Mouse (Mus musculus): ENCODE measurements around the gene Grin1. TPM values are rescaled to one million over a fixed set of nuclear protein-coding genes. Genes with fewer than 3 reads are reported as not detected.

Gene Grin1
- polyA plus RNA-seq, 1 experiment from 2014 or later = 0.32 TPM

- WGBS = 8% methylated on average over 6 of the region's 6 CpGs
- Histone ChIP-seq H3K4me2 (replicated peaks; ENCODE audit: low read depth, low read length) (peak overlapping the region; percentile 93), H3K27ac (ENCODE audit: low read depth, low read length) (no peak overlapping the region), H3K4me3 (ENCODE audit: low read length) (peak overlapping the region; percentile 53; the same call in 1 of the 2 replicates), H3K36me3 (ENCODE audit: control insufficient read depth, insufficient read depth, low read length) (peaks cover 7% of the 10 kb centered on the region; the same call in 1 of the 2 replicates), H3K27me3 (ENCODE audit: control insufficient read depth, insufficient read depth, low read length) (peaks cover 10% of the 10 kb centered on the region; the same call in 1 of the 2 replicates), H3K4me1 (ENCODE audit: control insufficient read depth, insufficient read depth, low read length) (peaks cover 12% of the 10 kb centered on the region; the same call in 1 of the 2 replicates), H3K9ac (ENCODE audit: low read depth, low read length) (no peak overlapping the region), H3K9me3 (ENCODE audit: control insufficient read depth, low read length) (no peaks in the 10 kb centered on the region)
- ATAC-seq (ENCODE audit: low FRiP score, low TSS enrichment) = peak; percentile 3; the same call in 1 of the 2 replicates
Measured at GRCm38 (mm10) chr2:25241438-25241775, 77.6 kb downstream of the Grin1 start.

Other genes starting within 250 kb of the Grin1 start
- gene Entpd8, start 238.9 kb downstream of the Grin1 start, polyA plus RNA-seq (2014; fragmentation: Nextera tagmentation; extraction: Ambion mirVana) = 1.3 and 3.0 TPM in 2 replicates
- 0.36 and 0.53 TPM in 2 replicates for gene Noxa1, start 224.0 kb downstream of the Grin1 start, polyA plus RNA-seq (2014; fragmentation: Nextera tagmentation; extraction: Ambion mirVana)
- 8.7 and 21.0 TPM in 2 replicates for gene Nrarp, start 138.4 kb downstream of the Grin1 start, polyA plus RNA-seq (2014; fragmentation: Nextera tagmentation; extraction: Ambion mirVana)
- 6.8 and 11.3 TPM in 2 replicates for gene Tor4a, start 122.3 kb downstream of the Grin1 start, polyA plus RNA-seq (2014; fragmentation: Nextera tagmentation; extraction: Ambion mirVana)
- gene Nelfb, start 107.7 kb downstream of the Grin1 start, polyA plus RNA-seq (2014; fragmentation: Nextera tagmentation; extraction: Ambion mirVana) = 72.7 and 101 TPM in 2 replicates
- 0.49 and 0.54 TPM in 2 replicates for gene Stpg3, start 104.5 kb downstream of the Grin1 start, polyA plus RNA-seq (2014; fragmentation: Nextera tagmentation; extraction: Ambion mirVana)
- 0.55 TPM in 1 of 2 replicates, not detected in the other for gene Fam166a, start 100.4 kb downstream of the Grin1 start, polyA plus RNA-seq (2014; fragmentation: Nextera tagmentation; extraction: Ambion mirVana)
- 532 and 565 TPM in 2 replicates for gene Tubb4b, start 94.5 kb downstream of the Grin1 start, polyA plus RNA-seq (2014; fragmentation: Nextera tagmentation; extraction: Ambion mirVana)
- gene Slc34a3, start 84.8 kb downstream of the Grin1 start, polyA plus RNA-seq (2014; fragmentation: Nextera tagmentation; extraction: Ambion mirVana) = 0.34 and 0.57 TPM in 2 replicates
- gene Rnf224, start 82.4 kb downstream of the Grin1 start, polyA plus RNA-seq (2014; fragmentation: Nextera tagmentation; extraction: Ambion mirVana) = 0.20 and 0.39 TPM in 2 replicates
- gene Rnf208, start 76.9 kb downstream of the Grin1 start, polyA plus RNA-seq (2014; fragmentation: Nextera tagmentation; extraction: Ambion mirVana) = 19.8 and 21.2 TPM in 2 replicates
- gene Cysrt1, start 76.7 kb downstream of the Grin1 start, polyA plus RNA-seq (2014; fragmentation: Nextera tagmentation; extraction: Ambion mirVana) = not detected in 2 replicates
- 3.6 and 4.7 TPM in 2 replicates for gene AL732309.1, start 72.3 kb downstream of the Grin1 start, polyA plus RNA-seq (2014; fragmentation: Nextera tagmentation; extraction: Ambion mirVana)
- gene Tmem203, start 63.7 kb downstream of the Grin1 start, polyA plus RNA-seq (2014; fragmentation: Nextera tagmentation; extraction: Ambion mirVana) = 17.0 and 25.4 TPM in 2 replicates
- gene Tprn, start 56.6 kb downstream of the Grin1 start, polyA plus RNA-seq (2014; fragmentation: Nextera tagmentation; extraction: Ambion mirVana) = 5.8 and 7.3 TPM in 2 replicates
- 212 and 253 TPM in 2 replicates for gene Ssna1, start 46.7 kb downstream of the Grin1 start, polyA plus RNA-seq (2014; fragmentation: Nextera tagmentation; extraction: Ambion mirVana)
- gene Anapc2, start 46.7 kb downstream of the Grin1 start, polyA plus RNA-seq (2014; fragmentation: Nextera tagmentation; extraction: Ambion mirVana) = 71.4 and 111 TPM in 2 replicates
- not detected in 2 replicates for gene Tmem210, start 31.0 kb downstream of the Grin1 start, polyA plus RNA-seq (2014; fragmentation: Nextera tagmentation; extraction: Ambion mirVana)
- gene Lrrc26, start 29.3 kb downstream of the Grin1 start, polyA plus RNA-seq (2014; fragmentation: Nextera tagmentation; extraction: Ambion mirVana) = not detected in 2 replicates
- 89.9 and 106 TPM in 2 replicates for gene Man1b1, start 13.2 kb upstream of the Grin1 start, polyA plus RNA-seq (2014; fragmentation: Nextera tagmentation; extraction: Ambion mirVana)
- 15.4 and 16.2 TPM in 2 replicates for gene Dpp7, start 37.2 kb upstream of the Grin1 start, polyA plus RNA-seq (2014; fragmentation: Nextera tagmentation; extraction: Ambion mirVana)
- gene Uap1l1, start 46.5 kb upstream of the Grin1 start, polyA plus RNA-seq (2014; fragmentation: Nextera tagmentation; extraction: Ambion mirVana) = 19.3 and 25.0 TPM in 2 replicates
- gene Sapcd2, start 53.1 kb upstream of the Grin1 start, polyA plus RNA-seq (2014; fragmentation: Nextera tagmentation; extraction: Ambion mirVana) = 45.1 and 47.2 TPM in 2 replicates
- gene Entpd2, start 76.7 kb upstream of the Grin1 start, polyA plus RNA-seq (2014; fragmentation: Nextera tagmentation; extraction: Ambion mirVana) = 2.0 and 2.7 TPM in 2 replicates
- 32.8 and 34.0 TPM in 2 replicates for gene Npdc1, start 80.2 kb upstream of the Grin1 start, polyA plus RNA-seq (2014; fragmentation: Nextera tagmentation; extraction: Ambion mirVana)
- not detected in 2 replicates for gene Fut7, start 104.1 kb upstream of the Grin1 start, polyA plus RNA-seq (2014; fragmentation: Nextera tagmentation; extraction: Ambion mirVana)
- gene Abca2, start 109.5 kb upstream of the Grin1 start, polyA plus RNA-seq (2014; fragmentation: Nextera tagmentation; extraction: Ambion mirVana) = 8.1 and 11.2 TPM in 2 replicates
- gene Clic3, start 137.7 kb upstream of the Grin1 start, polyA plus RNA-seq (2014; fragmentation: Nextera tagmentation; extraction: Ambion mirVana) = 0.57 and 1.2 TPM in 2 replicates
- 23.5 and 23.9 TPM in 2 replicates for gene Paxx, start 141.9 kb upstream of the Grin1 start, polyA plus RNA-seq (2014; fragmentation: Nextera tagmentation; extraction: Ambion mirVana)
- gene Ptgds, start 150.9 kb upstream of the Grin1 start, polyA plus RNA-seq (2014; fragmentation: Nextera tagmentation; extraction: Ambion mirVana) = 1.1 and 1.5 TPM in 2 replicates
- not detected in 2 replicates for gene Lcn12, start 174.7 kb upstream of the Grin1 start, polyA plus RNA-seq (2014; fragmentation: Nextera tagmentation; extraction: Ambion mirVana)
- gene Fbxw5, start 181.6 kb upstream of the Grin1 start, polyA plus RNA-seq (2014; fragmentation: Nextera tagmentation; extraction: Ambion mirVana) = 58.1 and 87.6 TPM in 2 replicates
- gene C8g, start 182.5 kb upstream of the Grin1 start, polyA plus RNA-seq (2014; fragmentation: Nextera tagmentation; extraction: Ambion mirVana) = 7.9 and 9.8 TPM in 2 replicates
- gene Traf2, start 227.8 kb upstream of the Grin1 start, polyA plus RNA-seq (2014; fragmentation: Nextera tagmentation; extraction: Ambion mirVana) = 30.2 and 34.0 TPM in 2 replicates
- gene Edf1, start 238.7 kb upstream of the Grin1 start, polyA plus RNA-seq (2014; fragmentation: Nextera tagmentation; extraction: Ambion mirVana) = 314 and 436 TPM in 2 replicates

All from kidney, embryonic 14.5 days (tissue).